Mouse (Mus musculus): ENCODE measurements at regions not wholly inside any gene's neighbourhood (a gene's known extent, or its start where the extent isn't known, plus 50 kb on each side); places are given as distances from the start of the nearest gene placed in this dataset.

- DNase-seq = no peak
- intact Hi-C loops (cut with DNase I) = no loop called here
These were observed 170.4 kb upstream of the Zeb2 start for GRCm38 (mm10) chr2:45287530-45288009.

GRCm38 (mm10) chr2:45283811-45284210 lies 166.6 kb upstream of the Zeb2 start:
- no peak for DNase-seq
- intact Hi-C loops (cut with DNase I) = no loop called here

- no peak for DNase-seq
- intact Hi-C loops (cut with DNase I) = no loop called here
These were observed 162.3 kb upstream of the Zeb2 start for GRCm38 (mm10) chr2:45279490-45279889.

- DNase-seq = no peak
- intact Hi-C loops (cut with DNase I) = no loop called here
These were observed 160.4 kb upstream of the Zeb2 start for GRCm38 (mm10) chr2:45277602-45278001.

- no peak for DNase-seq
- intact Hi-C loops (cut with DNase I) = no loop called here
These were observed 159.5 kb upstream of the Zeb2 start for GRCm38 (mm10) chr2:45276703-45277102.

GRCm38 (mm10) chr2:45270035-45270434 lies 152.8 kb upstream of the Zeb2 start:
- DNase-seq = no peak
- intact Hi-C loops (cut with DNase I) = no loop called here

GRCm38 (mm10) chr2:45265819-45266218 lies 148.6 kb upstream of the Zeb2 start:
- intact Hi-C loops (cut with DNase I) = no loop called here

GRCm38 (mm10) chr2:45261949-45262348 lies 144.8 kb upstream of the Zeb2 start:
- DNase-seq = no peak
- intact Hi-C loops (cut with DNase I) = no loop called here

More at GRCm38 (mm10) chr2:45265819-45266218, 148.6 kb upstream of the Zeb2 start:
- no peak for DNase-seq

- intact Hi-C loops (cut with DNase I) = no loop called here
- no peak for DNase-seq
These were observed 141.7 kb upstream of the Zeb2 start for GRCm38 (mm10) chr2:45258897-45259296.

GRCm38 (mm10) chr2:45256373-45256772 lies 139.2 kb upstream of the Zeb2 start:
- intact Hi-C loops (cut with DNase I) = no loop called here
- DNase-seq = no peak

GRCm38 (mm10) chr2:45253936-45254335 lies 136.7 kb upstream of the Zeb2 start:
- no peak for DNase-seq
- intact Hi-C loops (cut with DNase I) = no loop called here

- intact Hi-C loops (cut with DNase I) = no loop called here
These were observed 135.1 kb upstream of the Zeb2 start for GRCm38 (mm10) chr2:45252321-45252720.

GRCm38 (mm10) chr2:45249658-45250057 lies 132.5 kb upstream of the Zeb2 start:
- intact Hi-C loops (cut with DNase I) = no loop called here
- no peak for DNase-seq

More at GRCm38 (mm10) chr2:45252321-45252720, 135.1 kb upstream of the Zeb2 start:
- no peak for DNase-seq

- intact Hi-C loops (cut with DNase I) = no loop called here
- no peak for DNase-seq
These were observed 129.1 kb upstream of the Zeb2 start for GRCm38 (mm10) chr2:45246061-45246945.

GRCm38 (mm10) chr2:45245506-45245905 lies 128.3 kb upstream of the Zeb2 start:
- no peak for DNase-seq
- intact Hi-C loops (cut with DNase I) = no loop called here

GRCm38 (mm10) chr2:45244491-45244890 lies 127.3 kb upstream of the Zeb2 start:
- intact Hi-C loops (cut with DNase I) = no loop called here
- no peak for DNase-seq

GRCm38 (mm10) chr2:45239501-45240292 lies 122.5 kb upstream of the Zeb2 start:
- DNase-seq = no peak
- intact Hi-C loops (cut with DNase I) = no loop called here

GRCm38 (mm10) chr2:45239001-45239400 lies 121.8 kb upstream of the Zeb2 start:
- no peak for DNase-seq
- intact Hi-C loops (cut with DNase I) = no loop called here

GRCm38 (mm10) chr2:45236168-45236700 lies 119.0 kb upstream of the Zeb2 start:
- DNase-seq = no peak
- intact Hi-C loops (cut with DNase I) = no loop called here

- DNase-seq = no peak
- intact Hi-C loops (cut with DNase I) = no loop called here
These were observed 117.0 kb upstream of the Zeb2 start for GRCm38 (mm10) chr2:45234148-45234547.

Measured in gastrocnemius, postnatal 36 days (tissue).